Mouse (Mus musculus): Measurements from ENCODE around the gene Gm21366.
"Not testable (repeated sequence)": the region's sequence is repeated elsewhere in the genome, so short reads cannot be mapped to it uniquely, and the experiment has no call there.

Gm21366 gene

GRCm38 (mm10) chrY:22861156-22861555 lies at the start of gene Gm21366:
Gene Gm21366 (minus strand): TSS chrY:22861256.
- DNase-seq (ENCODE audit: extremely low spot score, low spot score): not testable (repeated sequence)
